Mouse (Mus musculus): ENCODE results near the gene Hcfc1r1. TPM values are rescaled to one million over a fixed set of nuclear protein-coding genes. Genes with fewer than 3 reads are reported as not detected.

Hcfc1r1 gene
- total RNA-seq, 2 experiments from 2014 or later: 137 to 148 TPM

GRCm38 (mm10) chr17:23719455-23719854, 46.1 kb downstream of the Hcfc1r1 start:
- no peak for DNase-seq (ENCODE audit: low spot score in 2 of 2)

GRCm38 (mm10) chr17:23721886-23722285, 48.5 kb downstream of the Hcfc1r1 start:
- DNase-seq (ENCODE audit: low spot score in 2 of 2): no peak

GRCm38 (mm10) chr17:23722376-23723125, 49.2 kb downstream of the Hcfc1r1 start, which contains the start of gene 1520401A03Rik:
Gene 1520401A03Rik (minus strand): TSS chr17:23722783.
- DNase-seq (ENCODE audit: low spot score in 2 of 2): no peak

Other genes starting within 250 kb of the Hcfc1r1 start
- gene Vmn2r117, start 193.9 kb upstream of the Hcfc1r1 start, total RNA-seq (2021): not detected
- 1 to 10 TPM; 6.4 to 7.2 TPM for gene Zfp213, start 109.4 kb upstream of the Hcfc1r1 start, total RNA-seq (2021)
- gene Zfp13, start 74.1 kb upstream of the Hcfc1r1 start, total RNA-seq (2021): 10 to 100 TPM; 25.7 to 30.0 TPM
- gene Zscan10, start 72.7 kb upstream of the Hcfc1r1 start, total RNA-seq (2021): not detected
- gene Mmp25, start 28.3 kb upstream of the Hcfc1r1 start, total RNA-seq (2021): 1 to 10 TPM; 1.2 to 1.6 TPM
- not detected for gene Bicdl2, start 13.1 kb upstream of the Hcfc1r1 start, total RNA-seq (2021)
- 10 to 100 TPM; 11.4 to 12.9 TPM for gene Thoc6, start 286 bp downstream of the Hcfc1r1 start, total RNA-seq (2021)
- gene Tnfrsf12a, start 3.9 kb downstream of the Hcfc1r1 start, total RNA-seq (2021): 1 to 10 TPM; 6.8 to 7.2 TPM
- under 1 TPM; 0.22 to 0.25 TPM for gene Cldn6, start 5.7 kb downstream of the Hcfc1r1 start, total RNA-seq (2021)
- under 1 TPM in 1 of 2 experiments, not detected in 1; 0.57 TPM for gene Cldn9, start 10.4 kb downstream of the Hcfc1r1 start, total RNA-seq (2021)
- gene 1520401A03Rik, start 49.2 kb downstream of the Hcfc1r1 start, total RNA-seq (2021): under 1 TPM; 0.13 to 0.62 TPM
- 1 to 10 TPM; 6.7 to 8.3 TPM for gene Pkmyt1, start 52.7 kb downstream of the Hcfc1r1 start, total RNA-seq (2021)
- gene Paqr4, start 67.3 kb downstream of the Hcfc1r1 start, total RNA-seq (2021): 10 to 100 TPM; 51.8 to 53.1 TPM
- under 1 TPM; 0.20 to 0.27 TPM for gene Kremen2, start 72.2 kb downstream of the Hcfc1r1 start, total RNA-seq (2021)
- gene Flywch1, start 98.0 kb downstream of the Hcfc1r1 start, total RNA-seq (2021): 100 to 1,000 TPM; 121 to 123 TPM
- gene Flywch2, start 112.5 kb downstream of the Hcfc1r1 start, total RNA-seq (2021): 10 to 100 TPM; 26.7 to 27.3 TPM
- gene Srrm2, start 116.9 kb downstream of the Hcfc1r1 start, total RNA-seq (2021): 100 to 1,000 TPM; 516 to 611 TPM
- gene Elob, start 155.5 kb downstream of the Hcfc1r1 start, total RNA-seq (2021): 100 to 1,000 TPM; 402 to 410 TPM
- gene Prss33, start 162.5 kb downstream of the Hcfc1r1 start, total RNA-seq (2021): not detected
- under 1 TPM; 0.21 to 0.45 TPM for gene Prss32, start 170.3 kb downstream of the Hcfc1r1 start, total RNA-seq (2021)
- 1 to 10 TPM; 2.2 to 3.1 TPM for gene Prss41, start 170.6 kb downstream of the Hcfc1r1 start, total RNA-seq (2021)
- gene Prss21, start 194.5 kb downstream of the Hcfc1r1 start, total RNA-seq (2021): not detected
- gene Dcpp1, start 207.3 kb downstream of the Hcfc1r1 start, total RNA-seq (2021): not detected
- not detected for gene Dcpp2, start 207.3 kb downstream of the Hcfc1r1 start, total RNA-seq (2021)
- not detected for gene Dcpp3, start 243.9 kb downstream of the Hcfc1r1 start, total RNA-seq (2021)

All from layer of hippocampus, postnatal 10 days (tissue).